Mouse (Mus musculus) ovary, postnatal 36 days (tissue): Measurements from ENCODE around the gene Sytl1.

Experiments
- DNase-seq: peaks from one replicate; pipeline ENCODE4 v3.0.0; 2022; ENCODE audit warnings: low spot score, mixed read lengths

Gene Sytl1

DNA sequence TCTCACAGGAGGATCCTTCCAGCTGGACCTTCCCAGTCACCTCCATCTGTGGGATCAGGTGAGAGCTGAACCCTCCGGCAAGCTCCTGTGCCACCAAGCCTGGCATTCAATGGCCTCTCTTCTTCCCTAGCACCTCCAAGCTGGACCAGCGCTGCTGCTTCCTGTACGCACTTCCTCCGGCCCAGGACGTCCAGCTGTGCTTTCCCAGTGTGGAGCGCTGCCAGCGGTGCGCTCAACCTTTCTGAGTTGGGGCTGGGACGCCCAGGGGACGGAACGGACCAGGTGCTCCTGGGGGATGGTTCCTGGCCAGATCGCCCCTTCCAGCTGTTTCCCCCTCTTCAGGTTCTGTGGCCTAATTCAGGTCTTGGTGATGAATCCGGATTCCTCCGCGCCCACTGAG is 15.8 kb downstream of the Sytl1 start:
- DNase-seq, result no peak

DNA sequence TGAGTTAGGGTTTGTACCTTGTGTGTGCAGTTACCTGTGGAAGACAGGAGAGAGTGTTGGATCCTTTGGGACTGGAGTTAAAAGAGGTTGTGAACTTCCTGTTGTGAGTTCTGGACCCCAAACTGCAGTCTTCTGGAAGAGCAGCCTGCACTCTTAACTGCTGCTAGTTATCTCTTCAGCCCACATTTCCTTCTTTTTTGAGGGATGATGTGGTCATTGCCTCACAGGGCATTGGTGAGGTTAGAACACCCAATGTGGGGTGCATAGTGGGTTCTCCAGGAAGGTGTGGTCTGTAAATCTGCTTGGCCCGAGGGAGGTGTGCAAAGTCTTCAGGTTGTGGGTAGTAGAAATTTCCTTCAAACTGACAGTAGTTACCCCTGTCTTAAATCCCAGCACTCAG is 18.6 kb downstream of the Sytl1 start:
- DNase-seq, result no peak

DNA sequence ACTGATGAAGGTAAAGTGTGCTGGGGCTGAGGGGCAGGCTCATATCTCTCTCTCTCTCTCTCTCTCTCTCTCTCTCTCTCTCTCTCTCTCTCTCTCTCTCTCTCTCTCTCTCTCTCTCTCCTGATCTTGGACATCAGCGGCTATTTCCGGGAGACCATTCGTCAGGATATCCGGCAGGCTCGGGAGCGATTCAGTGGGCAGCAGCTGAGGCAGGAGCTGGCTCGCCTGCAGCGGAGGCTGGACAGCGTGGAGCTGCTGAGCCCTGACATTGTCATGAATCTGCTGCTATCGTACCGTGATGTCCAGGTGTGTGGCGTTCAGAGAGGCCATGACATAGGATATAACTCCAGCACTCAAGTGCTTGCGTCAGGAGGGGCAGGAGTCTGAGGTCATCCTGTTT is 19.4 kb downstream of the Sytl1 start:
- no peak for DNase-seq

DNA sequence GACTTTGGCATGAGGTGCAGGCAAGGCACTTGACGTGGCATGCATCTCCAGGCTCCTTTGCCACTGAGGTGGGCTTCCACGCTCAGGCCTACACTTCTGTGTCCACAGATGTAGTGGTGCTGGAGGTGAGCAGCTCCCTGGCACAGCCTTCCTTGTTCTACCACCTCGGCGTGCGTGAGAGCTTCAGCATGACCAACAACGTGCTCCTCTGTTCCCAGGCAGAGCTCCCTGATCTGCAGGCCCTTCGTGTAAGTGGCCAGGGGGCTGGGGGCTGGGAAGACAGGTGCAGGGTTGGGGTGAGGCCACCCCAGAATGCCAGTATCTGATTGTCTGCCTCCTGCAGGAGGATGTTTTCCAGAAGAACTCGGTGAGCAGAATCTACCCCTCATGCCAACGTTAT is 20.2 kb downstream of the Sytl1 start:
- DNase-seq, result no peak

DNA sequence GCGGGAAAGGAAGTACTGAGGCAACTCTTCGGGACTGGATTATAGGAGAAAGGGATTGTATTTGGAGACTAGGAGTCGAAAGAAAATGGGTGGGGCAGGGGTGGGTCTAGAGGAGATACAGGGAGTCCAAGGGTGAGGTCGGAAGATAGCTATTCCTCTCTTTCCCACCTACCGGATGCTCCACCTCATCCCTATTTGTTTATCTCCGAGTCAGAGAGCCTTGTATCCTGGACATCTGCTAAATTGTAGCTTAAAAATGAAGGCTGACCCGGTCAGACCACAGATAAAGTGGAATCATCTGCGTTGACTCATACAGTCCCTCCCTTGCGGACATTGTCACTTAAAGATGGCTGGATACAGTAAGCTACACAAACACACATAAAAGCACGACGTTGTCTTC is 21.0 kb downstream of the Sytl1 start:
- DNase-seq, result no peak

DNA sequence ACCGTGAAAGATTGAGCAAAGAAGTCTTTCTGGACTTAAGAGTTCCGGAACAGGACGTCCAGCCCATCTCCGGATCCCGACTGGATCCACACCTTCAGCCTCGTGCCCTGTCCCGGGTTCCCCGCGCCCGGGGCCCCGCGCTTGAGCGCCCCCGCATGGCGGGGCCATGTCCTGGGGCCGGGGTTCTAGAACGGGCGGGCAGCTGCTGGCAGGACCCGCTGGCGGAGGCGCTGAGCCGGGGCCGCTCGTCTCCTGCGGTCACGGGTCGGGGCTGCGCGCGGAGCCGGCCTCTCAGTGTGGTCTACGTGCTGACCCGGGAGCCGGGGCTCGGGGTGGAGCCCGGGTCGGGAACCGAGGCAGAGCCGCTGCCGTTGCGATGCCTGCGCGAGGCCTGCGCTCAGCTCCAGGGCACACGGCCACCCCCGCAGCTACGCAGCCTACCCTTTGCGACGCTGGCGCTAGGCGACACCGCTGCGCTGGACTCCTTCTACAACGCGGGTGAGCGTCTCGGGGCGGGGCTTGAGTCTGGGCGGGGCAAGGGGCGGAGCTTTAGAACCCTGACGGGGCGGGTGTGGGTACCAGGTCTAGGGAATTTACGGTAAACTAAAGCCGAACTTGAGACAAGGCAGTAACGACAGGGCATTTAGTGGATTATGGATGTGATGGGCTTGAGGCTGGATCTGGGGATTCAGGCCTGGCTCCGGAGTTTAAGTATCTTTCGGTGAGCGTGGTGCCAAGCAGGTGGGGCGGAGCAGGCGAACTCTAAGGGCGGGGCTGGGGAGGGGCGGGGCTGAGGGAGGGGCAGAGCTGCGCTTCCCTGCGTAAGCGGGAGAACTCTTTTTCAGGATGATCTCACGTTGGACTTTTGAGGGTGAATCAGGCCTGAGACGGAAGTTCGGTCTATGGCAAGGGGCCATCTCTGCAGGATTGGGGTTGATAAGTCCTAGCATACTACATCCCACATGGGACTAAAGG is 21.7 kb downstream of the Sytl1 start:
- DNase-seq, result peak; percentile 91

DNA sequence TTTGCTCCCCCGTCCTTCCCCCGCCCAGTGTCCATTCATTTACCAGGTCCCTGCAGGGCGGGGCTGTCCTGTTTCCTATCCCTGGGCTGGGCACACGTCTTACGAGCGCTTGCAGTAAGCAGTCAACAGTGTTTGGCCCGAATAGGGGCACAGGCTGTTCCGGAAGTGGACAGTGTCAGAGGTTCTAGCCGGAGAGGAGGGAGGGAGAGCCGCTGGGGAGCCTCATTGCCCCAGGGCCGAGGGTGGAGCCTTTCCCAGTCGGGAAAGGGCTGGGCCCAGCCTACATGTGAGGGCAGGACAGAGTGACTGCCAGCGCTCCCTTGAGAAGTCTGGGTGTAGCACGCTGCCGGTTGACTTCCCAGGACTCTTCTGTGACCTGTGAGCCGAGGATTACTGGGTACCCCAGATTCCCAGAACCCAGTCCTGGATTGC is 22.4 kb downstream of the Sytl1 start, which contains the start of gene Map3k6:
TSS of gene Map3k6 (plus strand) at position 329 of the 432 bp plus-strand sequence.
- peak; percentile 76 for DNase-seq

DNA sequence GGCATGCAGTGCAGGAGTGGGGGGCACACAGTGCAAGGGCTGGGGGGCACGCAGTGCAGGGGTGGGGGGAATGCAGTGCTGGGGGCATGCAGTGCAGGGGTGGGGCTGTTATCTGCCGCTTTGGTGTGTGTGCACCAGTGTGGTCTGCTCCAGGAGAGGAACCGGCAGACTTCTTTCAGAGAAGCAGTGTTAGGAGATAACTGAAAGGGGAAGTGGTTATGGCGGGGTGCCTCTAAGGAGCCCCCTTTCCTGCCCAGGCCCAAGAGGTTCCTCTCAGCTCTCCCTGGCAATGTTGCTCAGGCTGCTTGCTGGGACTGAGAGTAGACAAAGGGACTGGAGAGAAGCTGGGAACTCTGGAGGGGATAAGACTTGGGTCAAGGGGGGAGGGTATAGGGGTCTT is 25.0 kb downstream of the Sytl1 start:
- no peak for DNase-seq

DNA sequence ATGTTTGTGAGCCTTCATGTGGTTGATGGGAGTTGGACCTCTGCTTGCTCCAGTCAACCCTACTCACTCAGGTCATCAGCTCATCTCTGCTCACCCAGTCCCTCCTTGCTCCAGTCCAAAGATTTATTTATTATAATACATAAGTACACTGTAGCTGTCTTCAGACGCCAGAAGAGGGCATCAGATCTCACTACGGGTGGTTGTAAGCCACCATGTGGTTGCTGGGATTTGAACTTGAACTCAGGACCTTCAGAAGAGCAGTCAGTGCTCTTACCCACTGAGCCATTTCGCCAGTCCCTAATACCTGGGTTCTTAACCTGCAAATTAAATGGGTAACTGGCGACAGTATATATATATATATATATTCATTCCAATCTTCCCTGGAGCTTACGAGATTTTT is 27.5 kb downstream of the Sytl1 start:
- DNase-seq, result no peak

DNA sequence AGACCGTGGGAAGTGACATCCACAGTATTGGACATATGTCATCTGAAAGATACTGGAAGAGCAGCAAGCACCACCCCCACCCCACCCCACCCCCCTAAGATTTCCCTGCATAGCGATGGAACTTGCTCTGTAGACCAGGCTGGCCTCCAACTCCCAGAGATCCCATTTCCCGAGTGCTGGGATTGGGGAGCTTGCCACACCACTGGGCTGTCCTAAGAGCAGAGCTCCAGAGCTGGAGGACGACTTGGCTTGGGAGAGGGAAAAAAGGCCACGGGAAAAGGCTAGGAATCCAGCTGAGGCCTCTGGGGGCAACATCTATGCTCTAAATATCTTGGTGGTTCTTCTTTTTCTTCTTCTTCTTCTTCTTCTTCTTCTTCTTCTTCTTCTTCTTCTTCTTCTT is 28.1 kb downstream of the Sytl1 start:
- no peak for DNase-seq

DNA sequence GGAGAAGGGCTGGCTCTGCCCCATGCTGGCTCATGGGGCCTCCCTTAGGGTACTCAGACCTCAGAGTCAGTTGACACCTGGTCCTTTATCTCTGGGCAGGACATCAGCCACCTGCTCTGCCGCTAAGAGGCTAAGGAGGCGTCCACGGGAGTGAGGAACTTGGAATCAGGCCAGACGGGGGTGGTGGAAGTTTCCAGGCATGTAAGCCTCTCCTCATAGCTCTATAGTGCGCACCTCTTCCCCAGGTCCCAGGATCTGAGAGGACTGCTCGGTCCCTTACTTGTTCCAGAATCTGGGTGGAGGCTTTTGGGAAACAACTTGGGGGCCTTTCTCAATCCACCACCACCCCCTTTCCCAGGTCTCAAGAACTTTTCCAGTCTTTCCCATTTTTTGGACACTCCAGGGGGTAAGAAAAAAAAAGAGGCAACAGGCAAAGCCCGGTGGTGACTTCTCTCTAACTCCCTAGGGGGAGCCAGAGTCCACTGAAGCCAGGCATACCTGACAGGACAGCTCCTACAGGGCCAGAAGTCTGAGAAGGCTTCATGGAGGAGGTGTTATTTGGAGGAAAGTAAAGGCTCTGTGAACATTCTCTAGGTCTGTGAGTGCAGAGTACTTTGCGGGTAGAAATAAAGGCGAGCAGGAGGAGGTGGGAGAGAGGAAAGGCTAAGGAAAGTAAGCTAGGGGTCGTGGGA is 29.5 kb downstream of the Sytl1 start:
- DNase-seq, result no peak

DNA sequence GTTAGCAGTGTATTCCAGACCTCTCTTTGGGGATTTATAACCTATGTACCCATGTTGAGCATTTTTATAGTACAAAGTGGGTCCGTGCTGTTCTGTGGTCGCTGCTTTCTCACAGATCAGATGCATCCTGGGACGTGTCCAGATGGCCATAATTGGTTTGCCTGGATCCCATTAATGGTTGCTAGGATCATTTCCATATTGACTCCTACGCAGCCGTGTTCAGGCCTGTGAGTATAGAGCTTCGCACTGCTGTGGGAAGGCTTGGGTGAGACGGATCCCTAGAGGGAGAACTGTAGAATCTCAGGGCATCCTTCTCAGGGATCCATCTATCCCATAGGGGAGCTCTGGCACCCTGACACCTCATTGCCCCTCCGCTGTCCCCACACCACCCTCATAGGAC is 33.3 kb downstream of the Sytl1 start:
- no peak for DNase-seq

DNA sequence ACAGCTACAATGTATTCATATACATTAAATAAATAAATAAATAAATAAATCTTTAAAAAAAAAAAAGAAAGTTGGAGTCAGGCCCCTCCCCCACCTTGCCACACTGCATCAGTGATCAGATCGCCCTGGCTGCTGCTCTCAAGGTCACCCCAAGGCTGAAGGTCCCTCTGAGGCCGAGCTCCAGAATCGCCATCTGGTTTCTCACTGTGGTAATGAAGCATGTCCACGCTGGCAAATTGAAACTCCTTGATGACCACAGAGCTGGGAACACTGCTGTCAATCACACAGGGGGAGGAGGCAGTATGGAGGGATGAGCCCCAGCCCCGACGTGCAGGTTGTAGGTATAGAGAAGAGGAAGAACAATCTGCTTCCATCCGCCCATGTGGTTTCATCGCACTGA is 35.3 kb downstream of the Sytl1 start:
- DNase-seq, result no peak

DNA sequence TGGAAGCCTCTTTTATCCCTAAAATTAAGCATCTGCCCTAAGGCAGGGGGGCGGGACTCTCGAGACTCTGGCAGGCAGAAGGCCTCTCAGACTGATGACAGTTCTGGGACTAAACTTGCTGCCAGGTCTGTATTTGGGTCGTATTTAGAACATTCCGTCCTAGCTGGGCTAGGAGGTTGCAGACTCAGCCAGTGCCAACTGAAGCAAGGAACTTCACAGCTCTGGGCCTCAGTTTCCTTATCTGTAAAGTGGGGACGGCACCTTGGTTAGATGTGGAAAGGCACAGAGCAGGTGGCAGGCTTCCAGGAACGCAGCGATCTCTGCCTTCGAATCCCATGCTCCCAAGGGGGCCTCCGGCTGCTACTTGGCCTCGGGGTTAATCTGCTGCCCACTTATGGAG is 36.8 kb downstream of the Sytl1 start:
- no peak for DNase-seq

DNA sequence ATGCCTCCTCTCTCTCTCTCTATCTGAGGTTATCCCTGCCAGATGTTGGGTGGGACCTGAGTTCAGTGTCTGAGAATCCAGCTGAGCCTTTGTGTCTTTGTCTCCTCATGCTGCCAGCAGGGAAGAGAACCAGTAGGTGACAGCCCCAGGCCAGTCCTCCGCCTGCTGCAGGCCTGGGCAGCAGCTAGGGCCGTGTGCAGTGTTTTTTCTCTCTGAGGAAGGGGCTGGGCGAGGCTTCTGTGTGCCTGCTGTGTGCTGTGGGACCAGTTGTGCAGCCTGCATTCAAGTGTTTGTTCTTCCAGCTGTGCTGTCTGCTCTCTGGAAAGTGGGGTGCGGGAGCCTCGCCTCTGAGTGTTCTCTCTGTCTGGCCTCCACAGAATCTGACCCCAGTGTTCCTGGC is 39.0 kb downstream of the Sytl1 start:
- no peak for DNase-seq

DNA sequence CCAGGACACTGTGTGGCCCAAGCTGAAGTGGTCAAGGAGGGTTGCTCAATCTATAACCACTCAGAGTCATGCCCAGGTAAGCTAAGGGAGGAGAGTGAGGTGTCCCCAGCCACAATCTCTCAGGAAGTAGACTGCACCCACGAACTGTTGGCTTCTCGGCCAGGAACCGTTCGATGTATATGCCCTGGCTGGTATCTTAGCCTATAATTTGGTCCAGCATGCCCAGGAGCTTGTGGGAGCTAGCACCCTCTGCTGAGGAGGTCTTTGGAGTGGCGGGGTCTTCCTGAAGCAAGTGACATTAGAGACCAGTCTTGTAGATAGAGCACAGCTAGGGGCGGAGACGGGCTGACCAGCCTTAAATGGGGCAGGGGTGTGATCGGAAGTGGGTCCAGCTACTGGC is 41.2 kb downstream of the Sytl1 start:
- no peak for DNase-seq

DNA sequence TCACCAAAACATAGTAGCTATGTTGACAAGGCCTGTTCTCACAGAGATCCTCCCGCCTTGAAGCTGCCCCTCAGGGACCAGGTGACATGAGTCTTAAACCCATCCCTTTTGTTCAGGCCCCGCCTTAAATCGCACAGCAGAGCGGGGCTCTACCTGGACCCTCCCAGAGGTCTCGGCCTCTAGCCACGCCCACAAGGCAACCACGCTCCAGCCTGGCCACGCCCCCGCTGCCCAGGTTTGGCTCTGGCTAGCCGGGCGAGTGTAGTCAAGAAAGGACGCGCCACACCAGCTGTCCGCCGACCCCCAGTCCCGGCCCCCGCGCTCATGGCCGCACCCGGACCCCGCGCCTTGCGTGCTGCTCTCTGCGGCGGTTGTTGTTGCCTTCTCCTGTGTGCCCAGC is 42.3 kb downstream of the Sytl1 start:
- peak; percentile 56 for DNase-seq

DNA sequence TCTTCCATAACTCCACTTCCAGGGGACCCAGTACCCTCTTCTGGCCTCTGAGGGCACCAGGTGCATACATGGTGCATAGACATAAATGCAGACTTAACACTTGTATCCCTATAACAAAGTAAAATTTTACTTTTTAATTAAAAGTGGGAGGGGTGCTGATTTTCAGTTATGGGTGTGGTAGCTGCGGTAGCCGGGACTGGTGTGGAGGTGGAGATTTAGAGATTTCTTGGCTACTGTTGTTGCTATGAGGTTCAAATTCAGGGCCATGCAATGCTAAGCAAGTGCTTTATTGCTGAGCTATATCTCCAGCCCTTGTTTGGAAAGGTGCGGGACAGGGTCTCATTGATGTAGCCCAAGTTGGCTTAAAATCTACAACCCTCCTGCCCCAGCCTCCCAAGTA is 44.2 kb downstream of the Sytl1 start:
- no peak for DNase-seq

DNA sequence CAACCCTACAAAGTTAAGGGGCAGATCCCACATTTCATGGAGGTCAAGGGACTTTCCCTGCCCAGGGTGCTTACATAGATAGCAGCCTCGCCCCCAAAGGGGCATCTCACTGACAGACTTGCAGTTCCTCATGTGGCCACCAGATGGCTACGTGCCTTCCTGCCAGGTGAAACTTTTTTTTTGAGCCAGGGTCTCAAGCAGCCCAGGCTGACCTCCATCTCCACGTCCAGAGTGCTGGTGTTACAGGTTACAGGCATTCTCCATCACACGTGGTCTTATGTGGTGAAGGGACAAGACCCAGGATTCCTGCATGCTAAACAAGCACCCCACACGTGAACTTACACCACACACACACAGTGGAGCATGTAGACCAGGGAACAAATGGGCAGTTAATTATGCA is 45.3 kb downstream of the Sytl1 start:
- DNase-seq, result peak; percentile 56

DNA sequence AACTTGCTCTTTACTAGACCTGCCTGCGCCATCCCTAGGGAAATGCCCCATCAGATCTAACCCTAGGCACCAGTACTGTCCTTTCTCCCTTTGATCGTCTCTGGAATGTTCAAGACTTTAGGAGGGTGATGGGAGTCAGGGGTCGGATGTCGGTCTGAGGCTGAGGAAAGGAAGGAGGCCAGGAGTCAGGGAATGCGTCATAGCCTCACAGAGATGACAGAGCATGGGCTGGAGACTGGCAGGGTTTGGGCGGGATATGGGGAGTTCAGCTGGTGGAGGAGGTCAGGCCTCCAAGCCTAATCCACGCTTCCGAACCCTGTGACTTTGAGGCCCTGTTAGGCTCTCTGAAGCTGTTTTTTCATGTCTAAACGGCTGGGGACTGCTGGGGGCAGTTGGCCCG is 49.3 kb downstream of the Sytl1 start:
- DNase-seq, result no peak

DNA sequence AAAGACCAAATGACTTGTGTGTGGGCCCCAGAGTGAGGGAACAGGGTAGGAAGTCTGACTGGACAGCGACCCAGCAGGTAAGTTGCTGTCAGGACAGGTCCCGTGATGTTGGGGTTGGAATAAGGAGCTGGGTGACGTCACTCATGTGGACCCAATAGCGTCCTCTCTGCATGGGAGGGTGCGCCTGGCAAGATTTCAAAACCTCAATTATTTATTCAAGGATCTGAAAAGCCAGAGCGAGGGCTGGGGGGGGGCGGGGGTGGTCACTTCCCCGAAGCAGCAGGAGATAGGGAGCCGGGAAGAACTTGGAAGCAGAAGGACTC is 49.7 kb downstream of the Sytl1 start:
- DNase-seq, result no peak

DNA sequence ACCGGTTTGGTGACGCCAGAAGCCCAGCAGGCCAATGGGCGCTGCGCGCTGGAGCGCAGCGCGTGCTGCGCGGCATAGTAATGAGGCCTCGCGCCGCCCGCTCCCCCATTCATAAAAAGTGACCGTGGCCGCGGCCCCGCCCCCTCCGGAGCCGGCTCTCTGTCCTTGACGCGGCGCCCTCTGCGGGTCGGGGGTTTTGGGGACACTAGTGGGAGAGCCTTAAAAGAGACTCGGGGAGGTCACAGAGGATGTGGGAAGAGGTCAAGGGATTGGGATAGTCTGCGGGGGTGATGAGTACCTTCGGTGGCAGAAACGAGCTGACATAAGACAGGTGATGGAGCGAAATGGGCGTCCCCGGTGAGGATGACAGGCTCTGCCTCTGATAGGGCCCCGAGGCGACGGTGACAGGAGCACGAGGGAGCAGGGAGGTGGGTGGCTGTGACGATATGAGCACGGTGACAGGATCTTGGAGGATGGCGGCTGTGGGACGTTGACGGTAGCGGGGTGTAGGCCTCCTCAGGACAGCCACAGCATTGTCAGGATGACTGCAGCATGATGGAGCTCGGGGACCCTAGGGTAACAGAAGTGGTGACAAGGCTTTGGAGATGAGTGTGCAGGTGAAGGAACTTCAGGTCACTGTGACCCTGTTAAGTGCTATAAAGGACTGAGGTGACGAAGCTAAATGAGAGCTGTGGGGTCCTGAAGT is 50.2 kb downstream of the Sytl1 start:
- peak; percentile 78 for DNase-seq
